Mouse (Mus musculus) bone marrow, adult 2 months (tissue): ENCODE results near the gene Ehd2.

Experiments used
- CTCF ChIP-seq: fragments of 200-500 bp; IDR thresholded peaks from 2 replicates; pipeline ENCODE4 v1.5.1; 2011; ENCODE audit warnings: low read length, control low read depth; ENCODE audit not compliant: control insufficient read depth, insufficient read depth
- POLR2A ChIP-seq: fragments of 200-500 bp; IDR thresholded peaks from 2 replicates; pipeline ENCODE4 v1.6.1; 2011; ENCODE audit warnings: low read depth, mild to moderate bottlenecking, control low read depth, low read length, borderline replicate concordance; ENCODE audit not compliant: control insufficient read depth

GRCm38 (mm10) chr7:15944311-15944710, 23.1 kb downstream of the Ehd2 start:
- no peak for TF ChIP-seq CTCF
- no peak for TF ChIP-seq POLR2A
